Mouse (Mus musculus) kidney, postnatal 0 days (tissue): ENCODE results near the gene Olfr521. TPM values are rescaled to one million over a fixed set of nuclear protein-coding genes. Genes with fewer than 3 reads are reported as not detected.
A peak's percentile ranks its signal among the peaks of the same experiment; 100 is the strongest.

ENCODE experiments used
- ATAC-seq: fragments of 200-750 bp; cut with Nextera tagmentation; replicated peaks from 2 replicates; pipeline ENCODE4 v1.8.0; 2017; ENCODE audit warnings: low read depth, moderate number of reproducible peaks, moderate TSS enrichment, moderate library complexity; ENCODE audit not compliant: low FRiP score
- DNase-seq: peaks from one replicate; pipeline ENCODE4 v3.0.0-alpha.2; 2016; ENCODE audit warnings: low spot score
- H3K27ac ChIP-seq: fragments of 300-500 bp; sonication (generic); 2 replicates; pipeline ENCODE4 v1.5.1; 2014; ENCODE audit warnings: mild to moderate bottlenecking
- H3K27me3 ChIP-seq: fragments of 300-500 bp; sonication (generic); 2 replicates; pipeline ENCODE4 v1.6.1; 2014; ENCODE audit warnings: low read length, mixed read lengths; ENCODE audit not compliant: insufficient read depth
- H3K36me3 ChIP-seq: fragments of 300-500 bp; sonication (generic); 2 replicates; pipeline ENCODE4 v1.6.1; 2014; ENCODE audit warnings: low read length, mixed read lengths; ENCODE audit not compliant: insufficient read depth
- H3K4me1 ChIP-seq: fragments of 300-500 bp; sonication (generic); replicated peaks from 2 replicates; pipeline ENCODE4 v1.6.1; 2014; ENCODE audit warnings: antibody characterized with exemption, low read length, mixed read lengths; ENCODE audit not compliant: insufficient read depth
- H3K4me2 ChIP-seq: fragments of 300-500 bp; sonication (generic); 2 replicates; pipeline ENCODE4 v1.6.1; 2014; ENCODE audit warnings: mild to moderate bottlenecking, low read length, moderate library complexity, mixed read lengths
- H3K4me3 ChIP-seq: fragments of 300-500 bp; sonication (generic); replicated peaks from 2 replicates; pipeline ENCODE4 v1.5.1; 2014; ENCODE audit warnings: low read depth, low read length
- H3K9ac ChIP-seq: fragments of 300-500 bp; sonication (generic); 2 replicates; pipeline ENCODE4 v1.6.1; 2014; ENCODE audit warnings: low read depth, low read length
- H3K9me3 ChIP-seq: fragments of 300-500 bp; sonication (generic); replicated peaks from 2 replicates; pipeline ENCODE4 v1.6.1; 2016; ENCODE audit warnings: low read length, inconsistent platforms, mixed read lengths
- CTCF ChIP-seq: IDR thresholded peaks from 2 replicates; pipeline ENCODE4 v1.5.1; 2016; ENCODE audit warnings: antibody characterized with exemption, low read depth, mild to moderate bottlenecking, moderate library complexity
- WGBS: fragments of 180-500 bp; shearing (Covaris S2); extraction: QIAGEN DNeasy Blood & Tissue Kit; methylation state at CpG from one replicate; pipeline ENCODE4 v1.1.7; 2014; 5-methylcytosine and 5-hydroxymethylcytosine counted together
- polyA plus RNA-seq: library from polyadenylated mRNA; unstranded; fragments of >200 nt; fragmentation: Nextera tagmentation; extraction: Ambion mirVana; gene quantifications from 2 replicates; pipeline ENCODE4 v1.2.1, GENCODE M21; 2015

Olfr521 gene
- polyA plus RNA-seq, 1 experiment from 2014 or later, result not detected

DNA sequence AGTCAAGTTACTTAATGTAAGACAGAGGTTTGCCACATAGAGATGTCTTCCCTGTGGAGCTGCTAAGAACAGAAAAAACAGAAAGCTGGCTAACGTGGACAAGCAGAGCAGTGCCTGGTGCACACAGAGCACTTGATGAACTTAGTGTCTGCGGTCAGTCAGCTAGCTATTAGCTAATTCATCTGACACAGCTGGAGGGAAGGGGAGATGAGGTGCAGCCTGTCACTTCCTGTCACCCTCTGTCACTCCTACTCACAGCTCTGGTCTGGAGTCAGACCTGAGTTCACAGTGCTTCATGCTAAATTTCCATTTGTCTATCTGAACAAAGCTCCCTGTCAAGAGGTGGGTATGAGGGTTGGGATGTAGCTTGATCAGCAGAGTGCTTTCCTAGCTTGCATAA, 30.8 kb downstream of the Olfr521 start:
- ATAC-seq, result no peak
- peaks cover 10% of the 10 kb centered on the region for H3K4me1 ChIP-seq
- H3K4me2 ChIP-seq, result no peak overlapping the region
- H3K27me3 ChIP-seq, result no peaks in the 10 kb centered on the region
- H3K9me3 ChIP-seq, result no peaks in the 10 kb centered on the region
- H3K4me3 ChIP-seq, result no peak overlapping the region
- no peak for TF ChIP-seq CTCF
- no peaks in the 10 kb centered on the region for H3K36me3 ChIP-seq
- H3K9ac ChIP-seq, result no peak overlapping the region
- DNase-seq, result no peak
- no peak overlapping the region for H3K27ac ChIP-seq
- WGBS, result 34% methylated on average over 2 of the region's 2 CpGs

DNA sequence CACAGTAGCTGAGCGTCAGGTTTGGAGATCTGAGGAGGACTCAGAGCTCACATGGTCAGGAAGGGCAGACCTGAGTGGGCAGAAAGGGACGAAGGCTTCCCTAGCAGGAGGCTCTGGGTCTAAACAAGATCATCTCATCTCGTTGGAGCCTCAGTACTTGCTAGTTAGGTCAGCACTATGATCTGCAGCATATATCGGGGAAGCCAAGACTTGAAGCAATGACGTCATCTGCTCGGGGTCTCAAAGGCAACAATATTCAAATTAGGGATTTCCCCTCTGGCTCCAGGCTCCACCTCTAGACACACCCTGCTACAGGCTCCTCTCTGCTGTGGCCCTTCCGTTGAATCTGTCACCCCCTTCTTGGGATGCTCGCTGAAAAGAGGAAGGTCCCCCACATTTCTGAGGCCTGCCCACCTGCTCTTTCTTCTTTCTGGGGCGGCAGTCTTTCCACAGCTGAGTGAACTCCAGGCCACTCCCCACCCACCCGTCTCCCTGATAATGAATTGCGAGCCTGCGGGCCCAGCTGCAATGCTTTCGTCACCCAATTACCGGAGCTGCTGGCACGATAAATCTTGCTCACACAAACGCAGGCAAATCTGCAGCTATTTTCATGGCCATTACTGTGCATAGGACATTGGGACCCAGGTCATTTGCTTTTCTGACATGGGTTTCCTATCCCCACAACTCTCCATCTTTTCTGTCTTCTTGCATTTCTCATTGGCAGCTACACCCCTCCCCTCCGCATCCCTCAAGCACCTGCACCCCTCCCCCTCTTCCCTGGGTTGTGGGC, 32.1 kb downstream of the Olfr521 start:
- Histone ChIP-seq H3K4me3 (no peak overlapping the region), H3K4me2 (peak overlapping the region; percentile 45), H3K9ac (no peak overlapping the region), H3K27ac (no peak overlapping the region), H3K9me3 (no peaks in the 10 kb centered on the region), H3K27me3 (no peaks in the 10 kb centered on the region), H3K4me1 (peaks cover 10% of the 10 kb centered on the region), H3K36me3 (no peaks in the 10 kb centered on the region)
- WGBS, result 6% methylated on average over 17 of the region's 17 CpGs
- no peak for ATAC-seq
- no peak for TF ChIP-seq CTCF
- DNase-seq, result peak; percentile 60

DNA sequence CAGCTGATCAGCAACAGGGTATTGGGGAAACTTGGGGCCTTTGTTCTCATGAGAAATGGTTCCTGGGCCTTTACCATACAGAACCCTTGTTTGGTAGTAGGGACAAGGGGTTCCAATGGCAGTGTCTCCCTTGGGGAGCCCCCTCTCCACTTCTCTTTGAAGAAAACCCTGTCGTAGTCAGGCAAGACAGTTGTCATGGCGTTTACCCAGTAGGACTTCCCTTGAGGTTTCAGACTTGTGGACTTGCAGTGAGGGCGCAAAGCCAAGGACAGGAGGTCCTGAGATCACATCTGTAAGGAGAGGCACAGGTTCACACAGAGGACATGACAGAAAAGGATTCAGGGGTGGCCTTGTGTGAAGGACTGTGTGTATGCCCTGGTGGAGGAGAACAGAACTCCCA, 33.2 kb downstream of the Olfr521 start:
- Histone ChIP-seq H3K36me3 (no peaks in the 10 kb centered on the region), H3K9me3 (no peaks in the 10 kb centered on the region), H3K4me3 (no peak overlapping the region), H3K9ac (no peak overlapping the region), H3K27ac (no peak overlapping the region), H3K27me3 (no peaks in the 10 kb centered on the region), H3K4me1 (peaks cover 10% of the 10 kb centered on the region), H3K4me2 (no peak overlapping the region)
- no peak for TF ChIP-seq CTCF
- 72% methylated on average over 3 of the region's 3 CpGs for WGBS
- ATAC-seq, result no peak
- no peak for DNase-seq

DNA sequence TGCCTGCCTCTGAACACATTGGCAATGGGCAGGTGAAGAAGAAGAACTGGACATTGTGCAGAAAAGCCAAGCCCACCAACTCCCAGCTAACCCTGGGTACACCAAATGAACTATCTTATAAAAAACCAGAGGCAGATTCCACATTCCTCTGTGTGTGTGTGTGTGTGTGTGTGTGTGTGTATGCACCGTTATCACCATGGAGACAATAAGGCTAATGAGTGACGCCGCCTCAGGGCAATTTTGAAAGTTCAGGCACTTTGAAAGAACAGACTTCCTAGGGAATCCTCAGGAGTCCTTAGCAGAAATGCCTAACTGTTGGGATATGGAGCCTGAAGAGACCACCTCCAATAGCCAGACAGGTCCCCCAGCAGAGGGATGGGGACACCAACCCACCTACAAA, 34.0 kb downstream of the Olfr521 start:
- no peak for TF ChIP-seq CTCF
- no peak overlapping the region for H3K9ac ChIP-seq
- no peaks in the 10 kb centered on the region for H3K27me3 ChIP-seq
- no peak overlapping the region for H3K27ac ChIP-seq
- H3K4me1 ChIP-seq, result peaks cover 10% of the 10 kb centered on the region
- no peaks in the 10 kb centered on the region for H3K36me3 ChIP-seq
- no peak overlapping the region for H3K4me2 ChIP-seq
- H3K4me3 ChIP-seq, result no peak overlapping the region
- DNase-seq (no peak), ATAC-seq (no peak)
- WGBS, result 83% methylated on average over 3 of the region's 3 CpGs
- no peaks in the 10 kb centered on the region for H3K9me3 ChIP-seq

DNA sequence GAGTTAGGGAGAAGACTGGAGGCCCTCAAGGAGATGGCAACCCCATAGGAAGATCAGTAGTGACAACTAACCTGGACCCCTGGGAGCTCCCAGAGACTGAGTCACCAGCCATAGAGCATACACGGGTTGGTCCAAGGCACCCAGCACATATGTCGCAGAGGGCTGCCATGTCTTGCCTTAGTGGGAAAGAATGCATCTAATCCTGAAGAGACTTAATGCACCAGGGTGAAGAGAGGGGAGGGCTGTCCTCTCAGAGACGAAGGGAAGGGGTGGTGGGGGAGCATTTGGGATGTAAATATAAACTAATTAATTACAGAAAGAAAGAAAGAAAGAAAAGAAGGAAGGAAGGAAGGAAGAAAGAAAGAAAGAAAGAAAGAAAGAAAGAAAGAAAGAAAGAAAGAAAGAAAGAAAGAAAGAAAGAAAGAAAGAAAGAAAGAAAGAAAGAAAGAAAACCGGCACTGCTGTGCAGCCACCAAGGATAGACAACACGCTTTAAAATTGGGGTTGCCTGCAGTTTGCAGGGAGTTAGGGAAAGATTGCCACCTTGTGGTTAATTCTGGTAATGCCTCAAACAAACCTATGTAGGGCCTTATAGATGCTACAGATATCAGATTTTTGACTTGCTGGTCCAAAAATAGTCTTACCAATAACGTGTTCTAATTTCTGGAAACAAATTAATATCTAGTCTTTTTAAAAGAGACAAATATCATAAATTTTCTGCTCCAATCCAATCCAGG, 34.8 kb downstream of the Olfr521 start:
- Histone ChIP-seq H3K4me3 (no peak overlapping the region), H3K4me1 (peaks cover 10% of the 10 kb centered on the region), H3K9ac (no peak overlapping the region), H3K27me3 (no peaks in the 10 kb centered on the region), H3K27ac (no peak overlapping the region), H3K9me3 (no peaks in the 10 kb centered on the region), H3K4me2 (no peak overlapping the region), H3K36me3 (no peaks in the 10 kb centered on the region)
- 35% methylated on average over 6 of the region's 6 CpGs for whole genome bisulfite sequencing
- DNase-seq (peak; percentile 91), ATAC-seq (no peak)
- TF ChIP-seq CTCF, result peak; percentile 91

DNA sequence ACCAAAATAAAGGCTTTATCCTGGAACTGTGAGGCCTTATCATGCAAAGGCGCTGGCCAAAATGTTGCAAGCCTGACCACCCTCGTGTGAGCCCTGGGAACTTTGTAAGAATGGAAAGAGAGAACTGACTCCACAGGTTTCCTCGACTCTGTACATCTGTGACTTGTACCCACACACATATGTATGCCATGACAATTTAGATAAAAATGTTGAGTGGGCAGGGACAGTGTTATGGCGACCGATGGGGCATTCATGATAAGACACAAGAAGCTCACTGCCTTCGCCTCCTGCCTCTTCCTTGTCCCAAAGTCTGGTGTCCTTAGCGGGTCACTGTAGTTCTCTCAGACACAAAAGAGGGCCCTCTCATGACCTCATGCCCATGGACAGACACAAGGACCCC, 35.8 kb downstream of the Olfr521 start:
- DNase-seq (no peak), ATAC-seq (no peak)
- no peak overlapping the region for H3K27ac ChIP-seq
- H3K27me3 ChIP-seq, result no peaks in the 10 kb centered on the region
- no peaks in the 10 kb centered on the region for H3K9me3 ChIP-seq
- H3K9ac ChIP-seq, result no peak overlapping the region
- 78% methylated on average over 7 of the region's 7 CpGs for WGBS
- H3K4me1 ChIP-seq, result peaks cover 10% of the 10 kb centered on the region
- no peak for TF ChIP-seq CTCF
- no peak overlapping the region for H3K4me2 ChIP-seq
- no peaks in the 10 kb centered on the region for H3K36me3 ChIP-seq
- no peak overlapping the region for H3K4me3 ChIP-seq
